Mouse (Mus musculus) myocyte (in vitro differentiated cells): Measurements from ENCODE around the gene Hs6st3.

Experiments used
- POLR2A ChIP-seq: IDR thresholded peaks from one replicate; pipeline ENCODE4 v1.6.1; 2011; ENCODE audit warnings: low read depth, mild to moderate bottlenecking, control low read depth, moderate library complexity; ENCODE audit not compliant: insufficient read length
- POLR2AphosphoS2 ChIP-seq: IDR thresholded peaks from one replicate; pipeline ENCODE4 v1.6.1; 2011; ENCODE audit warnings: low read depth, control low read depth; ENCODE audit not compliant: insufficient read length
- REST ChIP-seq: IDR thresholded peaks from one replicate; pipeline ENCODE4 v1.6.1; 2011; ENCODE audit warnings: mild to moderate bottlenecking, control low read depth, moderate library complexity; ENCODE audit not compliant: insufficient read depth, insufficient read length
- USF1 ChIP-seq: IDR thresholded peaks from one replicate; pipeline ENCODE4 v1.6.1; 2011; ENCODE audit warnings: low read depth, mild to moderate bottlenecking, control low read depth, moderate library complexity

DNA sequence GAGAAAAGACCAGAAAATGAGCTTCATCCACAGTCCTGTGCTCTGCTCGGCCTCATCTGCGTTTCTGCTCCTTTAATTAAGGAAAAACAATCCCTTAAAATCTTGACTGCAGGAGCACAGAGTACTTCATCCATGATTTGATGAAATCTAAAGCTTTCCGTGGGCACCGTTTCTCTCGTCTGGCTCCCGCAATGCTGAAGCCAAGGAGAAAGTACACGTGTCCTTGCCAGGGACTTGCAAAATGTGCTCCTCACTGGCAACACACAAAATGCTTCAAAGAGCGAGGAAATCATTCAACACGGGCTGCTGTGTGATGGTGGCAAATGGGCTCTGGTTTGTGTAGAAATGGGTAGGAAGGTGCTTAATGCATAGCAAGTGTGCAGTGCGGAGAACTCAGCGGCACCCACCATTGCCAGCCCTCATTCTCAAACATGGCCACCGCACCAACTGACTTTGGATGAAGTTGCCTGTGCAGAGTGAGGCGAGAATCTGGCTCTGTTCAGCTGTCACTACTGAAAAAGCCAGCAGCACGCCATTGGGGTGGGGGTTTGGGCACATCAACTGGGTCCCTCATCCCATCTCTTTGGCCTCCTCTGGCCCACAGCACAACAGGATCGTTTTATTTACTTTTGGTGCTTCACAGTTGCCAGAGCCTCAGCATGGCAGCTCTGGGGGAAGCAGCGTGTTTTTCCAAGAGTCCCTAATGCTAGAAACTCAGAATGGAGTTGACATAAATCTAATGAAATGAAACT is 532.9 kb downstream of the Hs6st3 start:
- no peak for TF ChIP-seq REST
- TF ChIP-seq POLR2A, result no peak
- TF ChIP-seq USF1, result no peak
- TF ChIP-seq POLR2AphosphoS2, result no peak
